13 mouse cellular contexts compared by ENCODE assay signal in the genomic region with DNA sequence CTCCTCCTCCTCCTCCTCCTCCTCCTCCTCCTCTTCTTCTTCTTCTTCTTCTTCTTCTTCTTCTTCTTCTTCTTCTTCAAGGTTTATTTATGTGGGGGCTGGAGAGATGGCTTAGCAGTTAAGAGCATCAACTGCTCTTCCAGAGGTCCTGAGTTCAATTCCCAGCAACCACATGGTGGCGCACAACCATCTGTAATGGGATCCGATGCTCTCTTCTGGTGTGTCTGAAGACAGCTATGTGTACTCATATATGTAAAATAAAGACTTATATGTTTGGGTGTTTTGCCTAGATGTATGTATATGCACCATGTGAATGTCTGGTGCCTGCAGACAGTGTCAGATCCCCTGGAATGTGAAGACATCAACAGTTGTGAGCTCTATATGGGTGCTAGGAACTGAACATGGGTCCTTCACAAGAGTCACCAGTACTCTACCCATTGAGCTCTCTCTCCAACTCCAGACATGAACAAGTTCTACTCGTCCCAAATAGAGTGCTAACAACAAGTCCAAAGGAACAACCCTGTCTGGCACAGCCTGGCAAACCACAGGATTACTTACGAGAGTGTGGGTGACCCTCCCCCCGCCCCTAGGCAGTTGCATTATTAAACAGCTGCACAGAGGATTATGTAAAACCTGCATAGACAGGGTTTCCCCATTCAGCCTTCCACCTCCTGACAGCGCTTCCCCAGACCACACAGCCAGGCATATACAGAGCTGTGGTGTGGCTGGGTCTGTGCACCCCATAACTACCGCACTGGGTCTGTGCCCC. TPM values are rescaled to one million over a fixed set of nuclear protein-coding genes. Genes with fewer than 3 reads are reported as not detected.
DNase-seq lines count a peak whose midpoint lies in the region; ATAC-seq and TF ChIP-seq lines count a peak whose summit lies in the region.
"Had no signal": no experiment of that assay in that cellular context is flagged by ENCODE, and none has a peak within 500 bp of the region (broad histone marks: within the 10 kb centered on the region; RNA-seq: fewer than 3 reads in every experiment).

No protein-coding gene starts in this region.

- DNase-seq in liver, embryonic 14.5 days (ENCODE audit: low read depth in 3 of 3, low spot score in 3 of 3) = no peak
- DNase-seq in liver, embryonic 11.5 days (ENCODE audit: low spot score) = no peak
- peak; percentile 56 for DNase-seq in 3T3-L1 (ENCODE audit: low read depth, low spot score)
- DNase-seq in B cell, adult 2 months = peak; percentile 52 to 53
- no peak for DNase-seq in layer of hippocampus, adult 18-20 months (ENCODE audit: low spot score in 2 of 2)
- DNase-seq in heart, postnatal 36 days = no peak
- DNase-seq in cerebellum, adult 11-12 months = no peak
- DNase-seq: cerebellum, postnatal 10 days; lung, adult 18-20 months had no signal

- no peaks in the 10 kb centered on the region for H3K36me3 ChIP-seq in liver, embryonic 14.5 days (replicated peaks; ENCODE audit: control insufficient read depth, insufficient read depth, low read depth)
- no peaks in the 10 kb centered on the region for H3K36me3 ChIP-seq in liver, embryonic 11.5 days (ENCODE audit: control insufficient read depth, insufficient read depth, low read length)
- H3K36me3 ChIP-seq: embryonic facial prominence, embryonic 15.5 days; heart, embryonic 13.5 days had no signal

- peaks cover 7 to 11% of the 10 kb centered on the region in 2 experiments for H3K4me1 ChIP-seq in liver, embryonic 14.5 days (replicated peaks; ENCODE audit: control insufficient read depth in 2 of 2, insufficient read depth in 2 of 2, low read length in 1 of 2)
- H3K4me1 ChIP-seq in liver, embryonic 11.5 days (replicated peaks; ENCODE audit: control insufficient read depth, insufficient read depth, low read length) = peaks cover 22% of the 10 kb centered on the region

- WGBS in liver, embryonic 14.5 days (ENCODE audit: insufficient replicate concordance) = 57% methylated on average over 7 of the region's 7 CpGs
- 64% methylated on average over 7 of the region's 7 CpGs for WGBS in liver, embryonic 11.5 days

- no peak overlapping the region for H3K4me2 ChIP-seq in liver, embryonic 14.5 days (ENCODE audit: low read depth)
- no peak overlapping the region for H3K4me2 ChIP-seq in liver, embryonic 11.5 days
- H3K4me2 ChIP-seq: embryonic facial prominence, embryonic 15.5 days; heart, embryonic 13.5 days had no signal

- TF ChIP-seq CTCF in liver, embryonic 14.5 days (IDR thresholded peaks at IDR 0.05; ENCODE audit: low read depth) = peak; percentile 55

- no peak for TF ChIP-seq EP300 in liver, embryonic 14.5 days (IDR thresholded peaks at IDR 0.05; ENCODE audit: low read depth)

- H3K4me3 ChIP-seq in liver, embryonic 14.5 days (ENCODE audit: insufficient read depth in 1 of 2, low read depth in 2 of 2, low read length in 2 of 2) = no peak overlapping the region
- H3K4me3 ChIP-seq in liver, embryonic 11.5 days (ENCODE audit: low read depth, low read length) = no peak overlapping the region
- H3K4me3 ChIP-seq: embryonic facial prominence, embryonic 15.5 days; heart, embryonic 13.5 days had no signal

- H3K27me3 ChIP-seq in liver, embryonic 14.5 days (ENCODE audit: control insufficient read depth, insufficient read depth, low read length) = peaks cover 3% of the 10 kb centered on the region; the same call in 1 of the 2 replicates
- peaks cover 8% of the 10 kb centered on the region; the same call in 1 of the 2 replicates for H3K27me3 ChIP-seq in liver, embryonic 11.5 days (replicated peaks; ENCODE audit: control insufficient read depth, insufficient read depth, low read length)

- intact Hi-C loops in heart, postnatal 36 days (cut with DNase I) = loop anchor here (10.0 kb wide), 2 partner anchors 256 to 436 kb away; partner anchors contain the start of gene Nkd1

- no peak for ATAC-seq in liver, embryonic 14.5 days (ENCODE audit: insufficient read depth)
- ATAC-seq in liver, embryonic 11.5 days (replicated peaks; ENCODE audit: low FRiP score) = no peak
- ATAC-seq in common myeloid progenitor, adult 5-6 weeks (replicated peaks; ENCODE audit: low read depth, poor library complexity, severe bottlenecking) = peak; percentile 44
- ATAC-seq: hindbrain, embryonic 16.5 days had no signal

- no peak overlapping the region for H3K27ac ChIP-seq in liver, embryonic 14.5 days
- H3K27ac ChIP-seq in liver, embryonic 11.5 days (ENCODE audit: low read depth, low read length) = no peak overlapping the region
- H3K27ac ChIP-seq: embryonic facial prominence, embryonic 15.5 days; heart, embryonic 13.5 days had no signal

- H3K9ac ChIP-seq in liver, embryonic 14.5 days (replicated peaks) = no peak overlapping the region
- no peak overlapping the region for H3K9ac ChIP-seq in liver, embryonic 11.5 days (ENCODE audit: low read depth, low read length)
- H3K9ac ChIP-seq: embryonic facial prominence, embryonic 15.5 days; heart, embryonic 13.5 days had no signal

- no peaks in the 10 kb centered on the region for H3K9me3 ChIP-seq in liver, embryonic 14.5 days (ENCODE audit: control insufficient read depth, low read length)
- H3K9me3 ChIP-seq in liver, embryonic 11.5 days (ENCODE audit: control insufficient read depth, low read length) = no peaks in the 10 kb centered on the region
- H3K9me3 ChIP-seq: embryonic facial prominence, embryonic 15.5 days; heart, embryonic 13.5 days had no signal

RNA-seq across cellular contexts. Expression of gene Adcy7, which starts 2.9 kb away (rescaled TPM):
- 21.3 and 24.7 TPM in 2 replicates for polyA plus RNA-seq in liver, embryonic 14.5 days (2012; rRNA removed)
- 20.0 and 24.7 TPM in 2 replicates for polyA plus RNA-seq in liver, embryonic 14.5 days (2014; fragmentation: Nextera tagmentation; extraction: Ambion mirVana)
- polyA plus RNA-seq in liver, embryonic 11.5 days (2014; fragmentation: Nextera tagmentation; extraction: Ambion mirVana) = 46.6 and 49.7 TPM in 2 replicates
- total RNA-seq in common myeloid progenitor, adult 5-6 weeks (2017) = 41.1 and 46.5 TPM in 2 replicates
- 1 to 10 TPM; 2.2 to 3.3 TPM for total RNA-seq in layer of hippocampus, adult 18-20 months (2021)
- total RNA-seq in heart, postnatal 36 days (2021) = 1 to 10 TPM; 5.0 to 7.4 TPM

Comparison
In these comparisons a context has a peak if more than half of its experiments do, and no peak if none do; other contexts are left out.
1. DNase-seq: peak in 3T3-L1 (single experiment) and B cell, adult 2 months (2 of 2); none in liver, embryonic 14.5 days (0 of 3), liver, embryonic 11.5 days (single experiment), layer of hippocampus, adult 18-20 months (0 of 2), heart, postnatal 36 days (0 of 2) and cerebellum, adult 11-12 months (single experiment).